Mouse (Mus musculus) midbrain, embryonic 14.5 days (tissue): ENCODE results near the gene Smyd3. TPM values are rescaled to one million over a fixed set of nuclear protein-coding genes. Genes with fewer than 3 reads are reported as not detected.

Experiments used
- ATAC-seq: fragments of 200-750 bp; cut with Nextera tagmentation; 2 replicates; pipeline ENCODE4 v1.8.0; 2017; ENCODE audit warnings: moderate number of reproducible peaks, moderate library complexity; ENCODE audit not compliant: low FRiP score, low TSS enrichment
- DNase-seq: peaks from one replicate; pipeline ENCODE4 v3.0.0-alpha.2; 2015
- H3K27ac ChIP-seq: fragments of 300-500 bp; sonication (generic); replicated peaks from 2 replicates; pipeline ENCODE4 v1.5.1; 2014; ENCODE audit warnings: mild to moderate bottlenecking, low read depth, low read length, moderate library complexity
- H3K27me3 ChIP-seq: fragments of 300-500 bp; sonication (generic); 2 replicates; pipeline ENCODE4 v1.6.1; 2014; ENCODE audit warnings: low read length, control low read depth, mixed read lengths; ENCODE audit not compliant: control insufficient read depth, insufficient read depth
- H3K36me3 ChIP-seq: fragments of 300-500 bp; sonication (generic); 2 replicates; pipeline ENCODE4 v1.6.1; 2014; ENCODE audit warnings: low read length, control low read depth; ENCODE audit not compliant: control insufficient read depth, insufficient read depth
- H3K4me1 ChIP-seq: fragments of 300-500 bp; sonication (generic); 2 replicates; pipeline ENCODE4 v1.6.1; 2014; ENCODE audit warnings: mild to moderate bottlenecking, antibody characterized with exemption, low read length, control low read depth; ENCODE audit not compliant: control insufficient read depth, insufficient read depth
- H3K4me2 ChIP-seq: fragments of 300-500 bp; sonication (generic); 2 replicates; pipeline ENCODE4 v1.6.1; 2014; ENCODE audit warnings: mild to moderate bottlenecking, low read length, moderate library complexity
- H3K4me3 ChIP-seq: fragments of 300-500 bp; sonication (generic); replicated peaks from 2 replicates; pipeline ENCODE4 v1.5.1; 2014; ENCODE audit warnings: low read depth, low read length
- H3K9ac ChIP-seq: fragments of 300-500 bp; sonication (generic); replicated peaks from 2 replicates; pipeline ENCODE4 v1.6.1; 2014; ENCODE audit warnings: mild to moderate bottlenecking, low read length, moderate library complexity
- H3K9me3 ChIP-seq: fragments of 300-500 bp; sonication (generic); 2 replicates; pipeline ENCODE4 v1.6.1; 2016; ENCODE audit warnings: low read length, control low read depth, mixed read lengths; ENCODE audit not compliant: control insufficient read depth
- WGBS: fragments of 180-500 bp; shearing (Covaris S2); extraction: QIAGEN DNeasy Blood & Tissue Kit; methylation state at CpG from one replicate; pipeline ENCODE4 v1.1.7; 2014; 5-methylcytosine and 5-hydroxymethylcytosine counted together
- polyA plus RNA-seq: library from polyadenylated mRNA; unstranded; fragments of >200 nt; fragmentation: Nextera tagmentation; extraction: Ambion mirVana; gene quantifications from 2 replicates; pipeline ENCODE4 v1.2.1, GENCODE M21; 2014

Smyd3 gene
- polyA plus RNA-seq, 1 experiment from 2014 or later, result 21.5 TPM

DNA sequence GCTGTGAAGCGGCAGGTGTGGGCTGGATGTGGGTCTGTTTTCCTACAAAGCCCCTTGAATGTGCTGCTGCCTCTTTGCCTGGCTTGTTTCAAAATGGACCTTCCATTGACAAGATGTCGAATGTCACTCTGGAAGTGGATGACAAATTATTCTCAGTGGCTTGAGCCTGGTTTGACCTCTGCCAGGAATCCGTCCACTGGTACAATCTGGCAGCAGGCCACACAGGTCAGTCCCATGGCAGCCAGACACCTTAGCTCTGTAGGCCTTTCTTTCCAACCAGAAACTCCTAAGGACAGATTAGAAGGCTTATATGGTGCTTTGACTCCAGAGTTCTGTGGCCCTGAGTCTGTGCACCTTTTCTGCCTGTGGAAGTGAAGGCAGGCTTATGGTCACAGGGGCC lies 507.9 kb downstream of the Smyd3 start:
- no peak overlapping the region for H3K4me3 ChIP-seq
- 88% methylated on average over 3 of the region's 3 CpGs for WGBS
- ATAC-seq, result no peak

GRCm38 (mm10) chr1:179004133-179004866 lies 513.5 kb downstream of the Smyd3 start:
- peak; percentile 38 for DNase-seq
- WGBS, result 56% methylated on average over 7 of the region's 7 CpGs
- peaks cover 5% of the 10 kb centered on the region; the same call in 1 of the 2 replicates for H3K4me1 ChIP-seq

More for the DNA sequence above, 507.9 kb downstream of the Smyd3 start:
- Histone ChIP-seq H3K9me3 (no peaks in the 10 kb centered on the region), H3K36me3 (no peaks in the 10 kb centered on the region), H3K4me2 (no peak overlapping the region), H3K27ac (no peak overlapping the region), H3K27me3 (no peaks in the 10 kb centered on the region), H3K4me1 (no peaks in the 10 kb centered on the region), H3K9ac (no peak overlapping the region)
- no peak for DNase-seq

DNA sequence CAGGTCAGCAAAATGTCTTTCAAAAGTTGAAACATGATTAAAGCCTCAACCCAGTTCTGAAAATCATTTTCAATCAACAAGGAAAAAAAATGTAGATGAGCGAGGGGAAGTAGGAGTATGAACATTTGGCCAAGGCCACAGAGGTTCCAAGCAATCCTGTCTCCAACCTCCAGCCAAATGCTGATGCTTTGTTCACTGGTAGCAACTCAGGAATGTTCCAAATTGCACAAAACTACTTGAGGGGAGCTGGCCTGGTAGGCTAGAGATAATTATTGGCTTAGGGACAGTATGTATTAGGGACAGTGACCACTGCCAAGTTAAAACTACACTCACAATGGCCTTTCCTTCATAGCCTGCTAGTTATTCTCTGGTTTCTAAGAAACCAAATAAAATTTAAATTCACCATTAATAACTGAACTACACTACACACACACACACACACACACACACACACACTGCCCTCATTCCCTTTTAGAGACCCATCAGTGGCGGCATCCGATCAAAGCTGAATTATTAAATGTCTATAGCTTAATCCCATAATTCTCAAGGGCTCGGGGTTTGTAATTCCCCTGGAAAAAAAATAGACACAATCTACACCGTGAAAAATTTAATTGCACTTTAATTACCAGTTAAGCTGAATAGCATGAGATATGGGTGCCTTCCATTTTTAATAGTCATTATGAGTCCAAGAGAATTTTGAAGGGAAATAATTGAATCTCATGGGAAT lies 514.3 kb downstream of the Smyd3 start:
- no peaks in the 10 kb centered on the region for H3K9me3 ChIP-seq
- no peaks in the 10 kb centered on the region for H3K27me3 ChIP-seq
- H3K4me3 ChIP-seq, result no peak overlapping the region
- WGBS, result 47% methylated on average over 5 of the region's 5 CpGs
- H3K4me1 ChIP-seq, result peaks cover 5% of the 10 kb centered on the region; the same call in 1 of the 2 replicates
- H3K27ac ChIP-seq, result peak overlapping the region; percentile 56; the same call in 1 of the 2 replicates
- H3K36me3 ChIP-seq, result no peaks in the 10 kb centered on the region
- ATAC-seq (peak; percentile 40; the same call in 1 of the 2 replicates), DNase-seq (peak; percentile 65)
- no peak overlapping the region for H3K9ac ChIP-seq
- H3K4me2 ChIP-seq, result no peak overlapping the region

More at GRCm38 (mm10) chr1:179004133-179004866, 513.5 kb downstream of the Smyd3 start:
- Histone ChIP-seq H3K36me3 (no peaks in the 10 kb centered on the region), H3K9me3 (no peaks in the 10 kb centered on the region), H3K9ac (no peak overlapping the region), H3K27me3 (no peaks in the 10 kb centered on the region), H3K4me3 (no peak overlapping the region), H3K4me2 (no peak overlapping the region), H3K27ac (peak overlapping the region; percentile 56; the same call in 1 of the 2 replicates)
- no peak; the same call in 1 of the 2 replicates for ATAC-seq

GRCm38 (mm10) chr1:178999876-179000528 lies 517.8 kb downstream of the Smyd3 start:
- H3K4me1 ChIP-seq, result peaks cover 5% of the 10 kb centered on the region; the same call in 1 of the 2 replicates
- no peaks in the 10 kb centered on the region for H3K27me3 ChIP-seq
- H3K4me3 ChIP-seq, result no peak overlapping the region
- H3K27ac ChIP-seq, result no peak overlapping the region
- no peak for DNase-seq
- H3K36me3 ChIP-seq, result no peaks in the 10 kb centered on the region
- no peak overlapping the region for H3K9ac ChIP-seq
- ATAC-seq, result no peak
- WGBS, result 75% methylated on average over 9 of the region's 9 CpGs
- no peaks in the 10 kb centered on the region for H3K9me3 ChIP-seq
- no peak overlapping the region for H3K4me2 ChIP-seq

DNA sequence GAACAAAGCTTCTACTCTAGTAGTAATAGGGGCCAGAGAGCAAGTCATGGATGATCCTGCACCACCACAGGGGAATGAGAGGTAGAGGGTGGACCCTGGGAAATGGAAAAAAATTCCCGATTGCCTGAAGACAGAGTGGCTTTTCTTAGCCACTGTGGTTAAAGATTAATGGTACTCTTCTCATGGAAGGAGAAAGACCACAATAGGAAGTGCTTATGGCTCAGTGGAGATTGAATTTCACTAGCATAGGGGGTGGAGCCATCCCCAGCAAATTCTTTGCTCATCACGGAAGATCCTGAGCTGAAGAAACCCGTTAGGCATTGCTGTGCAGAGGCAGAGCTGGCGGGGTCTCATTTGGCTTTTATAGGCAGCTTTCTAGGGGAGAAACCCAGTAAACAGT lies 520.0 kb downstream of the Smyd3 start:
- Histone ChIP-seq H3K4me3 (no peak overlapping the region), H3K36me3 (no peaks in the 10 kb centered on the region), H3K27me3 (no peaks in the 10 kb centered on the region), H3K4me2 (no peak overlapping the region), H3K9ac (no peak overlapping the region), H3K9me3 (no peaks in the 10 kb centered on the region), H3K27ac (no peak overlapping the region), H3K4me1 (no peaks in the 10 kb centered on the region)
- ATAC-seq (no peak), DNase-seq (no peak)
- 30% methylated on average over 4 of the region's 4 CpGs for WGBS

DNA sequence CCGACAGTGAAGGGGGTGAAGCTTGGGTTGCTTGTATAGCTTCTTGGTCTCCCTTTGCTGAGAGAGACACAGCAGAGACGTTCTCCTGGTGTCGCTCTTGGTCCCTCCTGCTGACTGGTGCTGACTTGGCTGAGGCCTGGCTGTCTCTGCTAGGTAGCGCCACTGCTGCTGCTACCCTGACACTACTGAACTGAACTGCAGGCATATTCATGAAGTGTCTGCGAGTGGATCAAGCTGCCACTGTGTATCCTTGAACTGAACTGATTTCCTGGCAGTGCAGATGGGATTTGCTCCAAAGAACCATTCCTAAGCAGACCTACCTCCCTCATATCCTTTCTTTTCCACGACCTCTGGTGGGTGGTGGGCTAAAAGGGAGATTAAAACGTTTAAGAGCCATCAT lies 523.6 kb downstream of the Smyd3 start:
- peaks cover 5% of the 10 kb centered on the region for H3K4me1 ChIP-seq
- ATAC-seq (no peak), DNase-seq (no peak)
- H3K9ac ChIP-seq, result no peak overlapping the region
- no peaks in the 10 kb centered on the region for H3K9me3 ChIP-seq
- no peak overlapping the region for H3K4me2 ChIP-seq
- WGBS, result 70% methylated on average over 7 of the region's 7 CpGs
- no peak overlapping the region for H3K4me3 ChIP-seq
- H3K27ac ChIP-seq, result no peak overlapping the region
- no peaks in the 10 kb centered on the region for H3K36me3 ChIP-seq
- no peaks in the 10 kb centered on the region for H3K27me3 ChIP-seq

GRCm38 (mm10) chr1:178992503-178992902 lies 525.3 kb downstream of the Smyd3 start:
- H3K36me3 ChIP-seq, result no peaks in the 10 kb centered on the region
- H3K27ac ChIP-seq, result no peak overlapping the region
- no peaks in the 10 kb centered on the region for H3K9me3 ChIP-seq
- no peak overlapping the region for H3K4me2 ChIP-seq
- H3K4me1 ChIP-seq, result peaks cover 7% of the 10 kb centered on the region
- H3K27me3 ChIP-seq, result no peaks in the 10 kb centered on the region
- H3K4me3 ChIP-seq, result no peak overlapping the region
- WGBS, result 88% methylated on average over 3 of the region's 3 CpGs
- DNase-seq, result no peak
- ATAC-seq, result no peak
- H3K9ac ChIP-seq, result no peak overlapping the region

GRCm38 (mm10) chr1:178991470-178991869 lies 526.4 kb downstream of the Smyd3 start:
- 45% methylated on average over 4 of the region's 4 CpGs for WGBS
- H3K36me3 ChIP-seq, result no peaks in the 10 kb centered on the region
- DNase-seq, result no peak

More at GRCm38 (mm10) chr1:178991470-178991869, 526.4 kb downstream of the Smyd3 start:
- H3K9ac ChIP-seq, result no peak overlapping the region
- H3K9me3 ChIP-seq, result no peaks in the 10 kb centered on the region
- no peak overlapping the region for H3K4me2 ChIP-seq
- H3K4me1 ChIP-seq, result peaks cover 7% of the 10 kb centered on the region
- no peaks in the 10 kb centered on the region for H3K27me3 ChIP-seq
- H3K27ac ChIP-seq, result no peak overlapping the region
- H3K4me3 ChIP-seq, result no peak overlapping the region
- no peak for ATAC-seq
